Comparison of ENCODE assay signal across 8 mouse cellular contexts in the genomic region with DNA sequence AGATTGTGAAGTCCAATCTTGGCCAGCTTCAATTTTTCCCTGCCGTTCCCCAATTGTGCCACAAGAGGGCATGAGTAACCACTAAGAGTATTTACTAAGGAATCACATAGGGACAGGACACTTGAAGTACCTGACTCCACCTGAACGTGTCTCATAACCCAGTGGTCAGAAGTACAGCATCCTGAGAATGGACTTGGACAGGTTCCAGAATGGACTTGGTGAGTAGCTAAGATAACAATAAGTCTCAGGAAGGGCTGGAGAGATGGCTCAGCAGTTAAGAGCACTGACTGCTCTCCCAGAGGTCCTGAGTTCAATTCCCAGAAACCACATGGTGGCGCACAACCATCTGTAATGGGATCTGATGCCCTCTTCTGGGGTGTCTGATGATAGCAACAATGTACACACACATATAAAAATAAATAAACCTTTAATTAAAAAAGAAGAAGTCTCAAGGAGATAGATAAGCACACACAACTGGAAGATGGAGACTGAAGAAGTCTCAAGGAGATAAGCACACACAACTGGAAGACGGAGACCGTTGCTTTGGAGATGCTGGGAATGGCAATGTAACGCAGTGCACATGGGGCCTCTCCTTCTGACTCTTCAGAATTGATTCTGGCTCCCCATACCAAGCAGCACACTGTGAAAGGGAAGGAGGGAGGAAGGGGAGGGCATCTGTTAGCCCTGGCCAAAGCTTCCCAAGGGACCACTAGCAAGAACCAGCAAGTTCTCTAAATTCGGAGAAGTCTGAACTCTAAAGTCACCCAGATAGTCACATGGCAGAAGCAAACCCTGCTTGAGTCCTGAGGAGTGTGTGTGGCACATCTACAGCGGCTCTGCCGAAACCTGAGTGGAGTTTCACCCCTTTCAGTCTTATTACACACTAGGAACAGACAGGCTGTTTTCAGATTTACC. TPM values are rescaled to one million over a fixed set of nuclear protein-coding genes. Genes with fewer than 3 reads are reported as not detected.
DNase-seq lines count a peak whose midpoint lies in the region; ATAC-seq and TF ChIP-seq lines count a peak whose summit lies in the region.

No protein-coding gene starts in this region.

- H3K27ac ChIP-seq in kidney, adult 2 months (ENCODE audit: insufficient read depth, low read depth, low read length): no peak overlapping the region
- H3K27ac ChIP-seq in kidney, embryonic 14.5 days (ENCODE audit: low read depth, low read length): no peak overlapping the region
- H3K27ac ChIP-seq in limb, embryonic 14.5 days (replicated peaks; ENCODE audit: low read depth, low read length): no peak overlapping the region
- no peak overlapping the region for H3K27ac ChIP-seq in neural tube, embryonic 11.5 days (ENCODE audit: low read depth, low read length)
- no peak overlapping the region for H3K27ac ChIP-seq in thymus, adult 2 months (ENCODE audit: control insufficient read depth, insufficient read depth, low read length)

- peak; percentile 90 for DNase-seq in kidney, adult 2 months
- peak; percentile 85 for DNase-seq in ZHBTc4 (ENCODE audit: low read depth, low spot score)
- DNase-seq in heart, postnatal 25 days (ENCODE audit: low spot score): peak; percentile 14
- DNase-seq in limb, embryonic 14.5 days (ENCODE audit: low spot score): peak; percentile 76
- peak; percentile 73 for DNase-seq in neural tube, embryonic 11.5 days (ENCODE audit: low spot score)
- DNase-seq in thymus, adult 2 months: peak; percentile 64

- no peak overlapping the region for H3K4me3 ChIP-seq in kidney, adult 2 months (ENCODE audit: insufficient read depth, low read depth, low read length)
- no peak overlapping the region for H3K4me3 ChIP-seq in kidney, embryonic 14.5 days (ENCODE audit: low read length)
- no peak overlapping the region for H3K4me3 ChIP-seq in limb, embryonic 14.5 days (replicated peaks; ENCODE audit: low read length)
- no peak overlapping the region for H3K4me3 ChIP-seq in neural tube, embryonic 11.5 days (ENCODE audit: low read depth, low read length)
- H3K4me3 ChIP-seq in thymus, adult 2 months (ENCODE audit: control insufficient read depth, insufficient read depth, low read length): no peak overlapping the region

- TF ChIP-seq CTCF in kidney, adult 2 months (conservative IDR thresholded peaks at IDR 0.05; ENCODE audit: insufficient read depth, insufficient read length, low read depth, low read length): peak; percentile 40
- TF ChIP-seq CTCF in thymus, adult 2 months (IDR thresholded peaks at IDR 0.05; ENCODE audit: borderline replicate concordance, control insufficient read depth, extremely low read depth, insufficient read depth, low read length, poor library complexity): no peak

- no peak for TF ChIP-seq POLR2A in kidney, adult 2 months (IDR thresholded peaks at IDR 0.05; ENCODE audit: low read depth, low read length)
- no peak for TF ChIP-seq POLR2A in limb, embryonic 14.5 days (IDR thresholded peaks at IDR 0.05; ENCODE audit: borderline replicate concordance, extremely low read depth, insufficient read depth, insufficient read length)
- no peak for TF ChIP-seq POLR2A in thymus, adult 2 months (IDR thresholded peaks at IDR 0.05; ENCODE audit: control insufficient read depth, extremely low read depth, insufficient read depth, low read length, poor library complexity)

- no peaks in the 10 kb centered on the region for H3K36me3 ChIP-seq in kidney, adult 2 months (ENCODE audit: control insufficient read depth, insufficient read depth, low read length)
- H3K36me3 ChIP-seq in kidney, embryonic 14.5 days (ENCODE audit: control insufficient read depth, insufficient read depth, low read length): no peaks in the 10 kb centered on the region
- H3K36me3 ChIP-seq in limb, embryonic 14.5 days (ENCODE audit: control insufficient read depth, insufficient read depth, low read length): no peaks in the 10 kb centered on the region
- no peaks in the 10 kb centered on the region for H3K36me3 ChIP-seq in neural tube, embryonic 11.5 days (ENCODE audit: control insufficient read depth, insufficient read depth, low read length)
- no peaks in the 10 kb centered on the region for H3K36me3 ChIP-seq in thymus, adult 2 months (ENCODE audit: control insufficient read depth, insufficient read depth, low read length)

- H3K4me1 ChIP-seq in kidney, adult 2 months (ENCODE audit: control insufficient read depth, insufficient read depth, low read length): peaks cover 3% of the 10 kb centered on the region; the same call in 1 of the 2 replicates
- peaks cover 5% of the 10 kb centered on the region for H3K4me1 ChIP-seq in kidney, embryonic 14.5 days (ENCODE audit: control insufficient read depth, insufficient read depth, low read length)
- H3K4me1 ChIP-seq in limb, embryonic 14.5 days (ENCODE audit: control insufficient read depth, insufficient read depth, low read length): peaks cover 4% of the 10 kb centered on the region
- H3K4me1 ChIP-seq in neural tube, embryonic 11.5 days (ENCODE audit: control insufficient read depth, insufficient read depth, low read length): peaks cover 6% of the 10 kb centered on the region; the same call in 1 of the 2 replicates
- peaks cover 14% of the 10 kb centered on the region for H3K4me1 ChIP-seq in thymus, adult 2 months (replicated peaks; ENCODE audit: control insufficient read depth, insufficient read depth, low read length)

- intact Hi-C loops in heart, postnatal 25 days (cut with DNase I): loop anchor here (5.0 kb wide), 1 partner anchor 81 kb away; no protein-coding TSS in a partner anchor

- 64% methylated on average over 9 of the region's 9 CpGs for WGBS in kidney, adult 2 months
- 69% methylated on average over 9 of the region's 9 CpGs for WGBS in kidney, embryonic 14.5 days
- WGBS in limb, embryonic 14.5 days: 65% methylated on average over 9 of the region's 9 CpGs
- WGBS in neural tube, embryonic 11.5 days: 68% methylated on average over 9 of the region's 9 CpGs
- 63% methylated on average over 9 of the region's 9 CpGs for WGBS in thymus, adult 2 months

- H3K27me3 ChIP-seq in kidney, adult 2 months (replicated peaks; ENCODE audit: control insufficient read depth, insufficient read depth, low read length): no peaks in the 10 kb centered on the region
- H3K27me3 ChIP-seq in kidney, embryonic 14.5 days (ENCODE audit: control insufficient read depth, insufficient read depth, low read length): no peaks in the 10 kb centered on the region
- no peaks in the 10 kb centered on the region for H3K27me3 ChIP-seq in limb, embryonic 14.5 days (ENCODE audit: control insufficient read depth, insufficient read depth, low read length)
- H3K27me3 ChIP-seq in neural tube, embryonic 11.5 days (ENCODE audit: control insufficient read depth, insufficient read depth, low read length): no peaks in the 10 kb centered on the region
- no peaks in the 10 kb centered on the region for H3K27me3 ChIP-seq in thymus, adult 2 months (ENCODE audit: control insufficient read depth, insufficient read depth, low read length)

- no peaks in the 10 kb centered on the region for H3K9me3 ChIP-seq in kidney, embryonic 14.5 days (ENCODE audit: control insufficient read depth, low read length)
- H3K9me3 ChIP-seq in limb, embryonic 14.5 days (ENCODE audit: control insufficient read depth, low read length): no peaks in the 10 kb centered on the region
- no peaks in the 10 kb centered on the region for H3K9me3 ChIP-seq in neural tube, embryonic 11.5 days (ENCODE audit: control insufficient read depth, low read length)

- no peak overlapping the region for H3K9ac ChIP-seq in kidney, embryonic 14.5 days (ENCODE audit: low read depth, low read length)
- no peak overlapping the region for H3K9ac ChIP-seq in limb, embryonic 14.5 days (ENCODE audit: low read depth, low read length, severe bottlenecking)
- H3K9ac ChIP-seq in neural tube, embryonic 11.5 days (ENCODE audit: low read length): no peak overlapping the region

- no peak overlapping the region for H3K4me2 ChIP-seq in kidney, embryonic 14.5 days (replicated peaks; ENCODE audit: low read depth, low read length)
- H3K4me2 ChIP-seq in limb, embryonic 14.5 days (replicated peaks; ENCODE audit: low read depth, low read length, severe bottlenecking): no peak overlapping the region
- no peak overlapping the region for H3K4me2 ChIP-seq in neural tube, embryonic 11.5 days (ENCODE audit: low read depth)

- ATAC-seq in kidney, embryonic 14.5 days (ENCODE audit: low FRiP score, low TSS enrichment): no peak
- peak; percentile 33 for ATAC-seq in common myeloid progenitor, adult 5-6 weeks (replicated peaks; ENCODE audit: low read depth, poor library complexity, severe bottlenecking)
- no peak for ATAC-seq in limb, embryonic 14.5 days (ENCODE audit: low FRiP score, low read depth)
- no peak for ATAC-seq in neural tube, embryonic 11.5 days (ENCODE audit: insufficient read depth, low FRiP score, low TSS enrichment)

RNA-seq across cellular contexts. Expression of a gene that starts 3.4 kb away (rescaled TPM):
- polyA plus RNA-seq in kidney, adult 2 months (2012; rRNA removed): 143 and 173 TPM in 2 replicates
- polyA plus RNA-seq in kidney, embryonic 14.5 days (2014; fragmentation: Nextera tagmentation; extraction: Ambion mirVana): 103 and 154 TPM in 2 replicates
- 94.9 and 102 TPM in 2 replicates for total RNA-seq in common myeloid progenitor, adult 5-6 weeks (2017)
- 10 to 100 TPM; 35.9 to 40.4 TPM for total RNA-seq in heart, postnatal 25 days (2021)
- 183 TPM in 2 replicates for polyA plus RNA-seq in limb, embryonic 14.5 days (2012; rRNA removed)
- 140 and 155 TPM in 2 replicates for polyA plus RNA-seq in limb, embryonic 14.5 days (2014; fragmentation: Nextera tagmentation; extraction: Ambion mirVana)
- polyA plus RNA-seq in neural tube, embryonic 11.5 days (2014; fragmentation: Nextera tagmentation; extraction: Ambion mirVana): 107 and 109 TPM in 2 replicates
- polyA plus RNA-seq in thymus, adult 2 months (2012; rRNA removed): 129 and 140 TPM in 2 replicates

RNA-seq across cellular contexts. Expression of a gene that starts 4.2 kb away (rescaled TPM):
- 5.6 and 6.3 TPM in 2 replicates for polyA plus RNA-seq in kidney, adult 2 months (2012; rRNA removed)
- 3.7 and 4.3 TPM in 2 replicates for polyA plus RNA-seq in kidney, embryonic 14.5 days (2014; fragmentation: Nextera tagmentation; extraction: Ambion mirVana)
- 5.9 and 12.1 TPM in 2 replicates for total RNA-seq in common myeloid progenitor, adult 5-6 weeks (2017)
- total RNA-seq in heart, postnatal 25 days (2021): under 1 TPM; 0.52 to 0.59 TPM
- 3.8 and 4.7 TPM in 2 replicates for polyA plus RNA-seq in limb, embryonic 14.5 days (2012; rRNA removed)
- 4.7 and 4.9 TPM in 2 replicates for polyA plus RNA-seq in limb, embryonic 14.5 days (2014; fragmentation: Nextera tagmentation; extraction: Ambion mirVana)
- polyA plus RNA-seq in neural tube, embryonic 11.5 days (2014; fragmentation: Nextera tagmentation; extraction: Ambion mirVana): 1.2 TPM in 2 replicates
- polyA plus RNA-seq in thymus, adult 2 months (2012; rRNA removed): 1.4 and 1.5 TPM in 2 replicates

RNA-seq across cellular contexts. Expression of a gene that starts 29.3 kb away (rescaled TPM):
- polyA plus RNA-seq in kidney, adult 2 months (2012; rRNA removed): 25.6 and 27.0 TPM in 2 replicates
- polyA plus RNA-seq in kidney, embryonic 14.5 days (2014; fragmentation: Nextera tagmentation; extraction: Ambion mirVana): 15.4 and 22.1 TPM in 2 replicates
- 8.4 and 10.3 TPM in 2 replicates for total RNA-seq in common myeloid progenitor, adult 5-6 weeks (2017)
- total RNA-seq in heart, postnatal 25 days (2021): 10 to 100 TPM; 22.1 to 22.8 TPM
- polyA plus RNA-seq in limb, embryonic 14.5 days (2012; rRNA removed): 31.5 and 38.0 TPM in 2 replicates
- polyA plus RNA-seq in limb, embryonic 14.5 days (2014; fragmentation: Nextera tagmentation; extraction: Ambion mirVana): 21.8 and 24.0 TPM in 2 replicates
- 32.4 and 32.9 TPM in 2 replicates for polyA plus RNA-seq in neural tube, embryonic 11.5 days (2014; fragmentation: Nextera tagmentation; extraction: Ambion mirVana)
- 17.2 and 18.5 TPM in 2 replicates for polyA plus RNA-seq in thymus, adult 2 months (2012; rRNA removed)

RNA-seq across cellular contexts. Expression of a gene that starts 30.1 kb away (rescaled TPM):
- 120 and 155 TPM in 2 replicates for polyA plus RNA-seq in kidney, adult 2 months (2012; rRNA removed)
- polyA plus RNA-seq in kidney, embryonic 14.5 days (2014; fragmentation: Nextera tagmentation; extraction: Ambion mirVana): 33.0 and 40.9 TPM in 2 replicates
- 26.2 and 31.4 TPM in 2 replicates for total RNA-seq in common myeloid progenitor, adult 5-6 weeks (2017)
- 10 to 100 TPM; 20.2 to 23.4 TPM for total RNA-seq in heart, postnatal 25 days (2021)
- polyA plus RNA-seq in limb, embryonic 14.5 days (2012; rRNA removed): 45.8 and 57.9 TPM in 2 replicates
- polyA plus RNA-seq in limb, embryonic 14.5 days (2014; fragmentation: Nextera tagmentation; extraction: Ambion mirVana): 45.6 and 47.5 TPM in 2 replicates
- 46.1 and 48.1 TPM in 2 replicates for polyA plus RNA-seq in neural tube, embryonic 11.5 days (2014; fragmentation: Nextera tagmentation; extraction: Ambion mirVana)
- polyA plus RNA-seq in thymus, adult 2 months (2012; rRNA removed): 50.3 and 50.4 TPM in 2 replicates

RNA-seq across cellular contexts. Expression of a gene that starts 45.8 kb away (rescaled TPM):
- polyA plus RNA-seq in kidney, adult 2 months (2012; rRNA removed): 11.4 and 11.6 TPM in 2 replicates
- 30.2 and 56.5 TPM in 2 replicates for polyA plus RNA-seq in kidney, embryonic 14.5 days (2014; fragmentation: Nextera tagmentation; extraction: Ambion mirVana)
- 35.8 and 44.9 TPM in 2 replicates for total RNA-seq in common myeloid progenitor, adult 5-6 weeks (2017)
- total RNA-seq in heart, postnatal 25 days (2021): 10 to 100 TPM; 11.2 to 11.4 TPM
- polyA plus RNA-seq in limb, embryonic 14.5 days (2012; rRNA removed): 56.2 and 57.9 TPM in 2 replicates
- polyA plus RNA-seq in limb, embryonic 14.5 days (2014; fragmentation: Nextera tagmentation; extraction: Ambion mirVana): 44.2 and 51.7 TPM in 2 replicates
- polyA plus RNA-seq in neural tube, embryonic 11.5 days (2014; fragmentation: Nextera tagmentation; extraction: Ambion mirVana): 67.1 and 68.7 TPM in 2 replicates
- 30.7 and 31.8 TPM in 2 replicates for polyA plus RNA-seq in thymus, adult 2 months (2012; rRNA removed)

Comparison
In these comparisons a context has a peak if more than half of its experiments do, and no peak if none do; other contexts are left out.
1. DNase-seq: peak in every context shown above with its lines; median percentile 90 in kidney, adult 2 months; 85 in ZHBTc4; 76 in limb, embryonic 14.5 days; 73 in neural tube, embryonic 11.5 days; 64 in thymus, adult 2 months; 14 in heart, postnatal 25 days.